Mouse (Mus musculus) cerebellum, postnatal 36 days (tissue): Measurements from ENCODE around the gene Mxi1.

Experiments used
- DNase-seq, 2 experiments: peaks; one replicate each; pipeline ENCODE4 v3.0.0; 2021 to 2022; ENCODE audit warnings: mixed read lengths in 2 of 2

Gene Mxi1

DNA sequence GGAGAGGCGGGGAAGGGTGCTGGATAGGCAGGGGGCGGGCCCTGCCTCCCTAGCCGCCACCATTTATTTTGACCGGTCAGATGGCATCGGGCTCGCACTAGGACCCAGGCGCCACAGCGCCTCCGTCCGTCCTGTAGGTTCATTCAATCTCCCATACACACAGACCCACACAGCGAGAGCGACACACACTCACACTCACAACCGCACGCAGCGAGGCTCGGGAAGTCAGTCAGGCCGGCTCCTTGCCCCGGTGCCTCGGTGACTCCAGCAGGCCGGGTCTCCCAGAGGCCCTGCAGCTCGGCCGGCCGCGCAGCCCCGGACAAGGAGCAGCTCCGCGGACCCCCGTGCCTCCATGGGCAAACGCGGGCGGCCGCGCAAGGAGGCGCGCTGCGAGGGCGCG, at the start of gene Mxi1:
TSS of gene Mxi1 (plus strand) at position 171 of the 400 bp plus-strand sequence.
- peak; percentile 92 to 94 for DNase-seq

- no peak for DNase-seq
Measured at GRCm38 (mm10) chr19:53260828-53261227, 49.5 kb upstream of the Mxi1 start.

GRCm38 (mm10) chr19:53262061-53262460, 48.3 kb upstream of the Mxi1 start:
- no peak for DNase-seq

DNA sequence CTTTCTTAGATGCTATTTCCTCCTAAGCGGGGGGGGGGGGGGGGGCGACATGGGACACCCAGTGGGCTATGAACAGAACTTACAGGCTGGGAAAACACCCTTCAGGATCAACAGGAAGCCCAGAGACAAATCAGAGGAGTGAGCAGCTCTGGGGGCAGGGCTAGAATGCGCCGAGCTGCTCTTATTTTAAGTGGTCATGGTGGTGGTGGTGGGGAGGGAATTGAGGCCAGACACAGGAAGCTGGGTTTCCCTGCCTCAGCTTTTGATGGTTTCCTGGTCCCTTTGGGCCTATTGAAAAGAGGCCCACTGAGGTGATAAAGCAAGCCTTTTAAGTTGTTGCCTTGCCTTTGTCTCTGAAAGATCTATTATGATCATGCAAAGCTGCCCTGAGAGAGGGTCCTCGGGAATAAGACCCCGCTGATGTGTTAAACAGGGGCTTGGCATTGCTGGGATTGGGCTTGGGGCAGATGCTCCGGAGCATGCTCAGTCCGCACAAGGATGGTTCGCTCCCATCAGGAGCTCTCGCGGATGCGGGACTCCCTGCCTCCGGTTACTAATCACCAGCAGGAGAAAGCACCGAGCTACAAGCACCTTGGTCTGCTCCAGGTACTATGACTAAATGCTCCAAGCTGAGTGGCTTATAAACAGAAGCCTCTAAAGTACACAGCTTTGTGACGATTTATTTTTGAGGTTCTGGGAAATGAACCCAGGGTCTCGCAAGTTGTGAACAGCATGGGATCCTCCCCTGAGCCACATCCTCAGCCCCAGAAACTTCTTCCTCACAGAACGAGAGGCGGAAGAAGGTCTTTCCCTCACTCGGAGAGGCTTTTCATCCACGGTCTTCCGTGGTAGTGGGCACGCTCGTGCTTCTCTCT, 46.2 kb upstream of the Mxi1 start:
- no peak for DNase-seq

- DNase-seq, result no peak
Measured at GRCm38 (mm10) chr19:53264821-53265727, 45.2 kb upstream of the Mxi1 start.

GRCm38 (mm10) chr19:53267305-53267704, 43.0 kb upstream of the Mxi1 start:
- no peak for DNase-seq

- no peak for DNase-seq
Measured at GRCm38 (mm10) chr19:53273055-53273722, 37.1 kb upstream of the Mxi1 start.

GRCm38 (mm10) chr19:53273781-53274428, 36.4 kb upstream of the Mxi1 start:
- no peak for DNase-seq

DNA sequence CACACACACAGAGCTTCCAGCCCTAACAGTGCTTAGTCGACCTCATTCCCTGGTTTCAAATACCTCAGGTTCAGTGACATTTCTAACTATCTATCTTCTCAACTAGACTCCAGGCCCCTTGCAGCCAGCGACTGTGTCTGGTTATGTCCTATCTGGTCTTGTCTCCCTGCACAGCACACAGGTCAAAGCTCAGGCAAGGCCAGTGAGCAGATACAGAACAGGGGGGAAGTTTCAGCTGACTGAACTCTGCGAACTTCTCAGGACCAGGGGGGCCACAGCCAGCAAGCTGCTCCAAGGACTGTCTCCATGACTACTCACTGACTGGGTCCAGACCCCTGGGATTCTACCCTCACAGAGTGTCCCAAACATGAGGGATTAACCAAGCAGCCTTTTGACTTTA, 35.1 kb upstream of the Mxi1 start:
- no peak for DNase-seq

- no peak for DNase-seq
Measured at GRCm38 (mm10) chr19:53276902-53277707, 33.2 kb upstream of the Mxi1 start.

DNA sequence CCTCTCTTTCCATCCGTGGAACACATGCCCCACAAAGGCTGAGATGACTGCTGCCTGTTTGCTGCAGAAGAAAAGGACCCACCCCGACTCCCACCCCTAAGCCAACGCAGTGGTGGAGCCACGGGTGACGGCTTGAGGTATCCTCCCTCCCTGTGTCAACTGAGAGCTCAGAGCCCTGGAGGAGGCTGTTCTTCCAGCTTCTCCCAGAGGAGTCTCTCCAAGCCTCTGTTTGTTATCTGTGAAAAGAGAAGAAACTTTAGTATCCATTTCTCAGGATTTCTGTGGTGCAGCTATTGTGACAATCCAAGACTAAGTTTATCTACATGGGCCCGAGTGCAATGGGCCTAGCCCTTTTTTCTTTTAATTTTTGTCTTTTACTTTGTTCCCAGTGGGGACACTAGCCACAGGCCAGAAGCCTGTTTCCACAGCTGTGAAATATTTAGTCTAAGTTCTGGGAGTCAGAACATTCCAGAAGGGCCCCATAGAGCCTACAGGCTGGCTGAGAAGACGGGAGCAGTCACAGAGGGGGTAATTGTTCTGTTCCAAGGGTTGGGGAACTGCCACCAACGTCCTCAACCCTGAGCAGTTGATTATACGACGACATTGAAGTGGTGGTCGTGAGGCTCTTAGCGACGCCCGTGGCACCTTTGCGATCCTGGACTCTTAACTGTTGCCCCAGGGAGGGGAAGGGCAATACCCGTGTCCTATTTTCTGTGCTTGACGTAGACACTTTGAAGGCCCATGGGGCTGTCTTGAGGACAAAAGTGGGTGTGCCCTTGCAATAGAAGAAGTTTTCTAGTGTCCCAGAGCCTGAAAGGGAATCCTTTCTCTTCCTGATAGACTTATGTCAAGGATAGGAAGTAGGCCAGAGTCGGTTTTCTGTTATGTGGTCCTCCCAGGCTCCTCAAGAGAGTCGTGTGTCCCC, 31.6 kb upstream of the Mxi1 start:
- DNase-seq, result no peak

- DNase-seq, result no peak
Measured at GRCm38 (mm10) chr19:53280254-53280653, 30.1 kb upstream of the Mxi1 start.

DNA sequence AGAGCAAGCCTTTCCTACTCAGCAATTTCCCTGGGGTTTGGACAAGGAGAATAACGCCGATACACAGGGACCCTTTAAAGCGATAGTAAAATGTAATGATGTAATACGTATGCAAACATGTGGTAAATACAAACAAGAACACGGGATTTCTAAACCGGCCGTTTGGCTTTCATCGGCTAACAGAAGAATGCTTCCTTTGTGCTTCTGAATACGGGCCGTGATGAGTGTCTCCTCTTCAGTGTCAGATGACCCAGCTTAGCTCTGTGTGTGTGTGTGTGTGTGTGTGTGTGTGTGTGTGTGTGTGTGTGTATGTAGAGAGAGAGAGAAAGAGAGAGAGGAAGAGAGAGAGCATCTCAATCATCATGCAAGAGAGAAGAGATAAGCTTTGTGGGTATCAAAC, 27.7 kb upstream of the Mxi1 start:
- DNase-seq, result no peak

DNA sequence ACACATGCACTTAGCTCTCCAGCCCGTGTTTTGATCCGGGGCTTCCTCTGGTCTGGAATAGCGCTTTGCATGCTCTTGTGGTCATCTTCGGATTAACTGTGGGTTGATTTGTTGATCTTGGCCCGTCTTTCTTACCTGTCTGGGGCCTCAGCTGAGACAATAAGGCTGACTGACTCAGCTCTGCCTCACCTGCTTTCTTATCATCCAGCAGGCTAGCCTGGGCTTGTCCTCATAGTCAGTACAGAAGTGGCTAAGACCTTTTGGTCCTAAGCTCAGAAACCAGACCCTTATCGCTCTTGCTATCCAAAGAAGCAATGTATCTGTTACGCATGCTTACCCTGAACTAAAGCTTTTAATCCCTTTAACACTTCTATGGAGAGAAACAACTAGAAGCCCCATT, 26.6 kb upstream of the Mxi1 start:
- DNase-seq, result no peak

- DNase-seq, result peak; percentile 24 to 31
Measured at GRCm38 (mm10) chr19:53284268-53285208, 25.8 kb upstream of the Mxi1 start.

- no peak for DNase-seq
Measured at GRCm38 (mm10) chr19:53296331-53297254, 13.7 kb upstream of the Mxi1 start.

GRCm38 (mm10) chr19:53299156-53299828, 11.0 kb upstream of the Mxi1 start:
- DNase-seq, result no peak

DNA sequence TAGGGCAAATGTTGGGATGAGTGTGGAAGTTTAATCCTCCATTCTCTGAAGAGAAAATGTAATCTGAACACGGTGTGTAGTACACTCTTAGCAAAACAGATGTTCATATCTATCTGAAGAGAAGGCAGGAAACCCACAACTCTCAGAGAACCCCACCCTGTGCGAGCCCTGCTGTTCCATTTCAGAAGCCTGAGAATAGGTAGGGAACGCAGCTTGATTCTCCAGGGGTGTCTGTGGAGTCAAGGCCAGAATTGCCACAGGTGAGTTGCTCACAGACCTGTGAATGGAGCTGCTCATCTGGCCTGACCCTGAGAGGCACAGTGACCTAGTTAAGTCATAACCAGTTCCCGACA, 10.5 kb upstream of the Mxi1 start:
- DNase-seq, result no peak
